Mouse (Mus musculus): ENCODE data around the gene Itm2b. TPM values are rescaled to one million over a fixed set of nuclear protein-coding genes. Genes with fewer than 3 reads are reported as not detected.

Gene Itm2b
- polyA plus RNA-seq, 1 experiment: 153 TPM

GRCm38 (mm10) chr14:73391457-73391856 lies 6.4 kb upstream of the Itm2b start:
- no peaks in the 10 kb centered on the region for H3K27me3 ChIP-seq (ENCODE audit: control insufficient read depth, insufficient read depth, insufficient read length)
- no peak overlapping the region for H3ac ChIP-seq (ENCODE audit: control insufficient read depth, insufficient read length, low read depth)
- no peaks in the 10 kb centered on the region for H3K79me3 ChIP-seq (ENCODE audit: low read depth)
- TF ChIP-seq CTCF (IDR thresholded peaks at IDR 0.05; ENCODE audit: control insufficient read depth, insufficient read depth, insufficient read length) (no peak), MAX (IDR thresholded peaks at IDR 0.05) (no peak), USF1 (IDR thresholded peaks at IDR 0.05; ENCODE audit: low read depth) (no peak), FOSL1 (IDR thresholded peaks at IDR 0.05; ENCODE audit: insufficient read depth, low read length, poor library complexity, severe bottlenecking) (no peak), MYOD1 (IDR thresholded peaks at IDR 0.05; ENCODE audit: control insufficient read depth, insufficient read length, low read depth) (no peak), MYOG (IDR thresholded peaks at IDR 0.05; ENCODE audit: control insufficient read depth, extremely low read depth, insufficient read length) (no peak), CEBPB (IDR thresholded peaks at IDR 0.05; ENCODE audit: low read depth) (no peak)
- no peaks in the 10 kb centered on the region for H3K36me3 ChIP-seq (ENCODE audit: control insufficient read depth, insufficient read depth)
- H3K4me3 ChIP-seq (ENCODE audit: insufficient read depth, poor library complexity, severe bottlenecking): no peak overlapping the region
- no peaks in the 10 kb centered on the region for H3K79me2 ChIP-seq (ENCODE audit: control insufficient read depth, insufficient read depth)

- Histone ChIP-seq H3K79me3 (ENCODE audit: low read depth) (no peaks in the 10 kb centered on the region), H3K4me3 (ENCODE audit: insufficient read depth, poor library complexity, severe bottlenecking) (no peak overlapping the region), H3ac (ENCODE audit: control insufficient read depth, insufficient read length, low read depth) (no peak overlapping the region), H3K27me3 (ENCODE audit: control insufficient read depth, insufficient read depth, insufficient read length) (no peaks in the 10 kb centered on the region), H3K36me3 (ENCODE audit: control insufficient read depth, insufficient read depth) (no peaks in the 10 kb centered on the region), H3K79me2 (ENCODE audit: control insufficient read depth, insufficient read depth) (no peaks in the 10 kb centered on the region)
- TF ChIP-seq USF1 (IDR thresholded peaks at IDR 0.05; ENCODE audit: low read depth): no peak
- TF ChIP-seq FOSL1 (IDR thresholded peaks at IDR 0.05; ENCODE audit: insufficient read depth, low read length, poor library complexity, severe bottlenecking): no peak
- TF ChIP-seq MYOG (IDR thresholded peaks at IDR 0.05; ENCODE audit: control insufficient read depth, extremely low read depth, insufficient read length): no peak
- TF ChIP-seq CEBPB (IDR thresholded peaks at IDR 0.05; ENCODE audit: low read depth): no peak
- no peak for TF ChIP-seq MYOD1 (IDR thresholded peaks at IDR 0.05; ENCODE audit: control insufficient read depth, insufficient read length, low read depth)
- no peak for TF ChIP-seq CTCF (IDR thresholded peaks at IDR 0.05; ENCODE audit: control insufficient read depth, insufficient read depth, insufficient read length)
- no peak for TF ChIP-seq MAX (IDR thresholded peaks at IDR 0.05)
These were observed 5.1 kb upstream of the Itm2b start for GRCm38 (mm10) chr14:73390196-73390595.

- TF ChIP-seq MYOD1 (IDR thresholded peaks at IDR 0.05; ENCODE audit: control insufficient read depth, insufficient read length, low read depth) (no peak), CEBPB (IDR thresholded peaks at IDR 0.05; ENCODE audit: low read depth) (no peak), MYOG (IDR thresholded peaks at IDR 0.05; ENCODE audit: control insufficient read depth, extremely low read depth, insufficient read length) (no peak), USF1 (IDR thresholded peaks at IDR 0.05; ENCODE audit: low read depth) (no peak), FOSL1 (IDR thresholded peaks at IDR 0.05; ENCODE audit: insufficient read depth, low read length, poor library complexity, severe bottlenecking) (no peak), CTCF (IDR thresholded peaks at IDR 0.05; ENCODE audit: control insufficient read depth, insufficient read depth, insufficient read length) (no peak), MAX (IDR thresholded peaks at IDR 0.05) (no peak)
- Histone ChIP-seq H3ac (ENCODE audit: control insufficient read depth, insufficient read length, low read depth) (no peak overlapping the region), H3K27me3 (ENCODE audit: control insufficient read depth, insufficient read depth, insufficient read length) (no peaks in the 10 kb centered on the region), H3K36me3 (ENCODE audit: control insufficient read depth, insufficient read depth) (no peaks in the 10 kb centered on the region), H3K79me3 (ENCODE audit: low read depth) (peaks cover 5% of the 10 kb centered on the region), H3K79me2 (ENCODE audit: control insufficient read depth, insufficient read depth) (peaks cover 11% of the 10 kb centered on the region), H3K4me3 (ENCODE audit: insufficient read depth, poor library complexity, severe bottlenecking) (no peak overlapping the region)
These were observed 4.0 kb upstream of the Itm2b start for GRCm38 (mm10) chr14:73389059-73389458.

GRCm38 (mm10) chr14:73388546-73388945 lies 3.5 kb upstream of the Itm2b start:
- Histone ChIP-seq H3K79me3 (ENCODE audit: low read depth) (peaks cover 6% of the 10 kb centered on the region), H3K36me3 (ENCODE audit: control insufficient read depth, insufficient read depth) (no peaks in the 10 kb centered on the region), H3ac (ENCODE audit: control insufficient read depth, insufficient read length, low read depth) (no peak overlapping the region), H3K79me2 (ENCODE audit: control insufficient read depth, insufficient read depth) (peaks cover 16% of the 10 kb centered on the region), H3K27me3 (ENCODE audit: control insufficient read depth, insufficient read depth, insufficient read length) (no peaks in the 10 kb centered on the region), H3K4me3 (ENCODE audit: insufficient read depth, poor library complexity, severe bottlenecking) (no peak overlapping the region)
- no peak for TF ChIP-seq FOSL1 (IDR thresholded peaks at IDR 0.05; ENCODE audit: insufficient read depth, low read length, poor library complexity, severe bottlenecking)

GRCm38 (mm10) chr14:73386493-73386892 lies 1.4 kb upstream of the Itm2b start:
- Histone ChIP-seq H3ac (ENCODE audit: control insufficient read depth, insufficient read length, low read depth) (no peak overlapping the region), H3K79me3 (ENCODE audit: low read depth) (peaks cover 23% of the 10 kb centered on the region), H3K36me3 (ENCODE audit: control insufficient read depth, insufficient read depth) (peaks cover 12% of the 10 kb centered on the region), H3K27me3 (ENCODE audit: control insufficient read depth, insufficient read depth, insufficient read length) (no peaks in the 10 kb centered on the region), H3K4me3 (ENCODE audit: insufficient read depth, poor library complexity, severe bottlenecking) (no peak overlapping the region), H3K79me2 (ENCODE audit: control insufficient read depth, insufficient read depth) (peaks cover 37% of the 10 kb centered on the region)
- TF ChIP-seq USF1 (IDR thresholded peaks at IDR 0.05; ENCODE audit: low read depth): no peak
- TF ChIP-seq FOSL1 (IDR thresholded peaks at IDR 0.05; ENCODE audit: insufficient read depth, low read length, poor library complexity, severe bottlenecking): no peak
- no peak for TF ChIP-seq MAX (IDR thresholded peaks at IDR 0.05)
- TF ChIP-seq CTCF (IDR thresholded peaks at IDR 0.05; ENCODE audit: control insufficient read depth, insufficient read depth, insufficient read length): no peak
- no peak for TF ChIP-seq MYOD1 (IDR thresholded peaks at IDR 0.05; ENCODE audit: control insufficient read depth, insufficient read length, low read depth)
- TF ChIP-seq CEBPB (IDR thresholded peaks at IDR 0.05; ENCODE audit: low read depth): no peak
- TF ChIP-seq MYOG (IDR thresholded peaks at IDR 0.05; ENCODE audit: control insufficient read depth, extremely low read depth, insufficient read length): no peak

GRCm38 (mm10) chr14:73385720-73386374 lies 758 bp upstream of the Itm2b start:
- peaks cover 25% of the 10 kb centered on the region for H3K79me3 ChIP-seq (ENCODE audit: low read depth)
- H3K4me3 ChIP-seq (ENCODE audit: insufficient read depth, poor library complexity, severe bottlenecking): no peak overlapping the region
- no peak for TF ChIP-seq CTCF (IDR thresholded peaks at IDR 0.05; ENCODE audit: control insufficient read depth, insufficient read depth, insufficient read length)
- no peak for TF ChIP-seq USF1 (IDR thresholded peaks at IDR 0.05; ENCODE audit: low read depth)
- TF ChIP-seq MAX (IDR thresholded peaks at IDR 0.05): no peak
- no peak for TF ChIP-seq FOSL1 (IDR thresholded peaks at IDR 0.05; ENCODE audit: insufficient read depth, low read length, poor library complexity, severe bottlenecking)
- H3K36me3 ChIP-seq (ENCODE audit: control insufficient read depth, insufficient read depth): peaks cover 18% of the 10 kb centered on the region
- H3K79me2 ChIP-seq (ENCODE audit: control insufficient read depth, insufficient read depth): peaks cover 43% of the 10 kb centered on the region
- H3K27me3 ChIP-seq (ENCODE audit: control insufficient read depth, insufficient read depth, insufficient read length): no peaks in the 10 kb centered on the region
- no peak overlapping the region for H3ac ChIP-seq (ENCODE audit: control insufficient read depth, insufficient read length, low read depth)

Measured in C2C12 (cell line).